Mouse (Mus musculus): ENCODE results near the gene Pfn2. TPM values are rescaled to one million over a fixed set of nuclear protein-coding genes. Genes with fewer than 3 reads are reported as not detected.

Pfn2 gene
- 90.0 and 124 TPM in 2 replicates for polyA plus RNA-seq (2015; fragmentation: Nextera tagmentation; extraction: Ambion mirVana)

GRCm38 (mm10) chr3:57847760-57848185 lies at the start of gene Pfn2:
Pfn2 (minus strand) TSS chr3:57848079.

Other genes starting within 250 kb of the Pfn2 start
- 102 and 158 TPM in 2 replicates for gene Commd2, start 196.4 kb downstream of the Pfn2 start, polyA plus RNA-seq (2015; fragmentation: Nextera tagmentation; extraction: Ambion mirVana)
- not detected in 2 replicates for gene Ankub1, start 155.3 kb downstream of the Pfn2 start, polyA plus RNA-seq (2015; fragmentation: Nextera tagmentation; extraction: Ambion mirVana)
- 137 and 182 TPM in 2 replicates for gene Rnf13, start 112.0 kb downstream of the Pfn2 start, polyA plus RNA-seq (2015; fragmentation: Nextera tagmentation; extraction: Ambion mirVana)